Mouse (Mus musculus) C2C12 (cell line): ENCODE measurements around the gene Trpv2. TPM values are rescaled to one million over a fixed set of nuclear protein-coding genes. Genes with fewer than 3 reads are reported as not detected.

Experiments used
- H3K27me3 ChIP-seq: one replicate; pipeline ENCODE4 v1.6.1; 2011; ENCODE audit not compliant: control insufficient read depth, insufficient read depth, insufficient read length
- H3K36me3 ChIP-seq: one replicate; pipeline ENCODE4 v1.6.1; 2011; ENCODE audit not compliant: control insufficient read depth, insufficient read depth
- H3K4me3 ChIP-seq: one replicate; pipeline ENCODE4 v1.5.1; 2011; ENCODE audit warnings: mild to moderate bottlenecking, control low read depth; ENCODE audit not compliant: poor library complexity, insufficient read depth, severe bottlenecking
- H3K79me2 ChIP-seq: one replicate; pipeline ENCODE4 v1.6.1; 2011; ENCODE audit not compliant: control insufficient read depth, insufficient read depth
- H3K79me3 ChIP-seq: one replicate; pipeline ENCODE4 v1.6.1; 2011; ENCODE audit warnings: low read depth, control low read depth
- H3ac ChIP-seq: one replicate; pipeline ENCODE3; 2011; ENCODE audit warnings: low read depth; ENCODE audit not compliant: control insufficient read depth, insufficient read length
- CEBPB ChIP-seq: IDR thresholded peaks from one replicate; pipeline ENCODE4 v1.6.1; 2011; ENCODE audit warnings: low read depth, mild to moderate bottlenecking, control low read depth, moderate library complexity
- CTCF ChIP-seq: IDR thresholded peaks from one replicate; pipeline ENCODE4 v1.5.1; 2011; ENCODE audit not compliant: control insufficient read depth, insufficient read depth, insufficient read length
- FOSL1 ChIP-seq: IDR thresholded peaks from one replicate; pipeline ENCODE4 v1.8.0; 2011; ENCODE audit warnings: mild to moderate bottlenecking, low read length; ENCODE audit not compliant: poor library complexity, insufficient read depth, severe bottlenecking
- MAX ChIP-seq: IDR thresholded peaks from one replicate; pipeline ENCODE4 v1.6.1; 2011; ENCODE audit warnings: mild to moderate bottlenecking, control low read depth
- MYOD1 ChIP-seq: IDR thresholded peaks from one replicate; pipeline ENCODE4 v1.6.1; 2011; ENCODE audit warnings: low read depth; ENCODE audit not compliant: control insufficient read depth, insufficient read length
- MYOG ChIP-seq: IDR thresholded peaks from one replicate; pipeline ENCODE4 v1.6.1; 2011; ENCODE audit not compliant: control insufficient read depth, insufficient read length; ENCODE audit errors: extremely low read depth
- USF1 ChIP-seq: IDR thresholded peaks from one replicate; pipeline ENCODE4 v1.6.1; 2011; ENCODE audit warnings: low read depth, mild to moderate bottlenecking, control low read depth, moderate library complexity
- polyA plus RNA-seq: library from polyadenylated mRNA; unstranded; fragments of >200 nt; fragmentation: generic; extraction: Trizol; gene quantifications from one replicate; pipeline ENCODE4 v1.2.1, GENCODE M21; 2012; ENCODE audit warnings: missing spikeins

The Trpv2 gene
- polyA plus RNA-seq, 1 experiment: 12.8 TPM

DNA sequence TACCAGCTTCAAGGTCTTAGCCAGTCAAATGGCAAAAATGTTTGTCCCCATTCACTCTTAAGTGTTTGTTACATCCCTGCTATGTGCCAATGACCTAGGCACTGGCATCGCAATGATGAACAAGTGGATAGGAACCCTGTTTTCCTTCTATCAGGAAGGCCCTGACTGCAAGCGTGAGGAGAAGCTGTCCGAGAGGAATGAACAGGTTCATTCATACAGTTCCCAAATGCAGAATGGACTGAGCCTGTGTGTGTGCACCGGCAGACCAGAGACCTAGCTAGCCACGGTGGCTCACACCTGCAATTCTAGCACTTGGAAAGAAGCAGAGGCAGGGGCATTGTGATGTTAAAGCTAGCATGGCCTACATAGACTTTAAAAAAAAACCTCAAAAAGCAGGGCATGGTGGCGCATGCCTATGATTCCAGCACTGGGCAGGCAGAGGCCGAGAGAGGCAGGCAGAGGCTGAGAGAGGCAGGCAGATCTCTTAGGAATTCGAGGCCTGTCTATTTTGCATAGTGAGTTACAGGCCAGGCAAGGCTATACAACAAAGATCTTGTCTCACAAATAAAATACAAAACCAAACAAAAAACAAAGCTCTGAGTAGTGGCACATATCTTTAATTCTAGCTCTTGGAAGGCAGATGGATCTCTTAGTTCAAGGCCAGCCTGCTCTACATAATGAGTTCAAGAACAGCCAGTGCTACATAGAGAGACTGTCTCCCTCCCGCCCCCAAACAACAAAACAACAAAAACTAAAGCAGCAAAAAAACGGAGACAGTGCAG lies 33.1 kb downstream of the Trpv2 start:
- no peak overlapping the region for H3K4me3 ChIP-seq
- peaks cover 36% of the 10 kb centered on the region for H3K79me2 ChIP-seq
- TF ChIP-seq USF1 (no peak), MYOD1 (no peak), CEBPB (no peak), MAX (no peak), CTCF (no peak), FOSL1 (no peak), MYOG (no peak)
- H3K79me3 ChIP-seq: peaks cover 25% of the 10 kb centered on the region
- peaks cover 62% of the 10 kb centered on the region for H3K36me3 ChIP-seq
- H3ac ChIP-seq: no peak overlapping the region
- H3K27me3 ChIP-seq: no peaks in the 10 kb centered on the region

DNA sequence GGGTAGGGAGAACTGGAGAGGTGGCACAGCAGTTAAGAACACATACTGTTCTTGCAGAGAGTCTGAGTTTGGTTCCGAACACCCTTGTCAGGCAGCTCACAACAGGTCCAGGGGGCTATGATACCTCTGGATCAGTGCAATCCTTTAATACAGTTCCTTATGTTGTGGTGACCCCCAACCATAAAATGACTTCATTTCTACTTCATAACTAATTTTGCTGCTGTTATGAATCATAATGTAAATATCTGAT lies 33.6 kb downstream of the Trpv2 start:
- TF ChIP-seq FOSL1: no peak
- no peak for TF ChIP-seq USF1
- no peak for TF ChIP-seq CEBPB
- no peak for TF ChIP-seq CTCF
- no peak for TF ChIP-seq MAX
- no peak for TF ChIP-seq MYOG
- TF ChIP-seq MYOD1: no peak
- Histone ChIP-seq H3K79me3 (peaks cover 23% of the 10 kb centered on the region), H3K36me3 (peaks cover 62% of the 10 kb centered on the region), H3ac (no peak overlapping the region), H3K27me3 (no peaks in the 10 kb centered on the region), H3K4me3 (no peak overlapping the region), H3K79me2 (peaks cover 32% of the 10 kb centered on the region)

DNA sequence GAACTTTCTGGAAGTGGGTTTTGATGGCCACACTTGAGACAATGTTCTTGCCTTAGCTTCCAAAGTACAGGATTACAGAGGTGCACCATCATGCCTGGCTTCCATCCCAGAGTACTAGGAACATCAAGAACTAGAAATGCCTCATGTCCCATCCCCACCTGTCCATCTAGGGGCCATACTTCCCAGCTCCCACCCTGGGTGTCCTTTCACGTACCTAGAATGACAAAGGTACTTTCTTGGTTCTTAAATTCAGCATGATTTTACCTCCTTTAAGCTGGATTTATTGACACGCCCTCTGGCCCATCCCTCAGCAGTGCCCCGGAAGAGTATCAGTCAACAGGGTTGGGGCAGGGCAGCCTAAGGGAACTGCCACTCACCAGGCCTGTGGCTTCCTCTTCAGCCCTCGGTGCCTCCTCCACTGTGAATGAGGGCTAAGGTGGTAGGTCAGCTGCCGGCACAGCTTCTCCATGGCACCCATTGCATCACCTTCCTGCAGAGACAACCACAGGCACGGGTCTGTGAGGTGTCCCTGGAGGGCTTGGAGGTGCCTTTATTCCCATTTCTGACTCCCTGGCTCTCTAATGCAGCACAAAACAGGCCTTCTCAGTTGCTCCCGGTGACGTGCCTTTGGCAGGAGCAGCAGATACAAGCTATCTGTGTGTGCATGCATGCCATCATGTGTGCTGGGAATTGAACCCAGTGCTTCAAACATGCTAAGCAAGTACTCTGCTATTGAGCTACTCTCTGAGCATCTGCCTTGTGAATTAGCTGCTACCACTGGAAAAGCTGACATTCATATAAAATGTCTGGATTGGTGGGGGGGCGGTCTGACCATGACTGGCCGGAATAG lies 34.8 kb downstream of the Trpv2 start:
- Histone ChIP-seq H3K27me3 (no peaks in the 10 kb centered on the region), H3ac (no peak overlapping the region), H3K36me3 (peaks cover 51% of the 10 kb centered on the region), H3K79me2 (peaks cover 20% of the 10 kb centered on the region), H3K4me3 (no peak overlapping the region), H3K79me3 (peaks cover 11% of the 10 kb centered on the region)
- no peak for TF ChIP-seq MAX
- TF ChIP-seq CTCF: no peak
- no peak for TF ChIP-seq MYOD1
- no peak for TF ChIP-seq CEBPB
- no peak for TF ChIP-seq FOSL1
- TF ChIP-seq USF1: no peak
- TF ChIP-seq MYOG: no peak

DNA sequence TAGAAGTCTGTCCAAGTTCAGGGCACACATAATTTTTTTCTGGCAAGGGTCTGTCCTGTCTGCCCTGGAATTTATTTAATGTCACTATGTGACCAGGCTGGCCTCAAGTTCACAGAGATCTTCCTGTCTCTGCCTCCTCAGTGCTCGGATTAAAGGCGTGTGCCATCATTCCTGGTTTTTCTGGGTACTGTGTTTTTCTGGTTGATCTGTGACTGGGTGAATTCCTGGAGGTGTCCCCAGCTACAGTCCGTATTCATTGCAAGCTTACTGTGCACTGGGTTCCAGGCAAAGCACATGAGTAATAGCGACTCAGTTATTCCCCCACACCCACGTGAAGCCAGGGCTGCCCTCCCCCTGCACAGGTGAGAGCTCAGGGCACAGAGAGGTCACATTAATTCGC lies 36.0 kb downstream of the Trpv2 start:
- H3ac ChIP-seq: no peak overlapping the region
- H3K79me2 ChIP-seq: peaks cover 8% of the 10 kb centered on the region
- no peak overlapping the region for H3K4me3 ChIP-seq
- H3K79me3 ChIP-seq: no peaks in the 10 kb centered on the region
- no peaks in the 10 kb centered on the region for H3K27me3 ChIP-seq
- peaks cover 38% of the 10 kb centered on the region for H3K36me3 ChIP-seq
- TF ChIP-seq FOSL1: no peak
- TF ChIP-seq MYOD1: no peak

DNA sequence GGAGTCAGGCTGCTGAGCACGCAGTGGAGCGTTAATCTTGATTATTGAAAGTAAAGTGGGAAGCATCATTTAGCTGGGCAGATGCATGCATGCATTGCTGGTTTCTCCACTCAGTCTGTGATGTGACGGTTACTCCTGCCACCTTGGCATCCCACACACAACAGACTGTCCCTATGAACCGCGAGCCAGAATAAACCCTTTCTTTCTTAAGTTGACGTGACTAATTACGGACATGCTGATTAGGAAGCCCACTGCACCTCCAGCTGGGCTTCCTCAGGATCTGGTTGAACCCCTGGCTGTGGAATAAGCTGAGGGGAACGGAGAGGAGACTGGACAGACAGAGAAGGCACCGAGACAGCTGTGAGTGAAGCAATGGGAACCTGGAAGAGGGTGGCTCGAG lies 38.3 kb downstream of the Trpv2 start:
- Histone ChIP-seq H3K79me2 (no peaks in the 10 kb centered on the region), H3K27me3 (no peaks in the 10 kb centered on the region), H3ac (no peak overlapping the region), H3K36me3 (peaks cover 15% of the 10 kb centered on the region), H3K79me3 (no peaks in the 10 kb centered on the region), H3K4me3 (no peak overlapping the region)
- TF ChIP-seq FOSL1: no peak
- no peak for TF ChIP-seq MYOG
- TF ChIP-seq USF1: no peak
- no peak for TF ChIP-seq CEBPB
- no peak for TF ChIP-seq MAX
- no peak for TF ChIP-seq CTCF
- no peak for TF ChIP-seq MYOD1

DNA sequence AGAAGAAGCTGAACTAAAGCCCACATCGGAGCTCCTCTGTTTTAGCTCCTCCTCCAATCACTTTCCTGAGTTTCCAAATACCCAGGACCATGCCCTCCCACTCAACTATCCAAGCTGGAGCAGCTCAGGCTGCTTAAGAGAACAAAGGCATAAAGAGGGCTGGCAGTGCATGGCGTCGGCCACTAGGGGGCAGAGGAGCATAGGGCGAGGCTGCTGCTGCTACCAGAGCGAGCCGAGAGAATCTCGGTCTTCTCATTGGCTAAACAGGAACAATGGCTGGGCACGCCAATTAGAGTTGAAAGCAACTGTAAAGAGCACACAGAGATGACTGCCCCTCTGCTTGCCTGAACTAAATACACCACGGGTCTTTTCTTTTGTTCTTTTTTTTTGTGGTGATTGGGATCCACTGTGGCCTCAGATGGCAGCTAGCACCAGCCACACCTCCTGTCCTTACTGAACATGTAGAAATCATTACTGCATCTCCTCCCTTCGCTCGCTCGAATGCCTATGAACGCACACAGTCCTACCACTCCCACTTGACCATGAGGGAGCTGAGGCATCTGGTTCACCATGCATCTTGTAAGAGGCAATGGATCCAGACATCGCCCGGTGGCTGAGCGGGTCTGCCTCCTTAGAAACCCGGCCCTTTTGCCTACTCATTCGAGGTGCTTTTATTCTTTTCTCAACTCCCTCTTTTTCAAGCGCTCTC lies 39.5 kb downstream of the Trpv2 start:
- peaks cover 3% of the 10 kb centered on the region for H3K36me3 ChIP-seq
- H3K79me2 ChIP-seq: no peaks in the 10 kb centered on the region
- H3K4me3 ChIP-seq: no peak overlapping the region
- no peak overlapping the region for H3ac ChIP-seq
- H3K27me3 ChIP-seq: no peaks in the 10 kb centered on the region
- TF ChIP-seq CTCF (peak; percentile 97), FOSL1 (no peak)
- no peaks in the 10 kb centered on the region for H3K79me3 ChIP-seq
